Mouse (Mus musculus): ENCODE data around the gene Zfp663.

DNA sequence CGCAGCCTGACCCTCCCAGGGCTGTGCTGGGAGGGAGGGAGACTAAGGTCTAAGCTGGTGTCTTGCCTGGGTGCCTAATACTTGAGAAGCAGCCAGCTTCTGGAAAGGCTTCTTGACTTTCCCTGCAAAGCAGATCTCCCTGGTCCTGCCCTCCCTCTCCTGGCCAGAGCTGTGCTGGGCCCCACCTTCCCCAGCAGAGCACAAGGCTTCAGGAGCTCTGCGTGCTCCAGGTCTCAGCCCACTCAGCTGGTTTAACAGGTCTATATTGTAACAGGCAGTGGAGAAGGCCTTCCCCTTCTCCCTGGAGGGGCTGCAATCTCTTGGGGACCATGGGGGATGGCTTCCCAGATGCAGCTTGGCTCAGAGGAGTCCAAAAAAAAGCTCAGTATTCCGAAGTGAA lies 67.1 kb downstream of the Zfp663 start:
- TF ChIP-seq GATA1 (IDR thresholded peaks at IDR 0.05; ENCODE audit: borderline replicate concordance, low read length) (no peak), FLI1 (IDR thresholded peaks at IDR 0.05; ENCODE audit: low read length) (no peak)

Data from megakaryocyte, embryonic 14.5 days (primary cell).